Mouse (Mus musculus) forebrain, embryonic 14.5 days (tissue): ENCODE data around the gene Prkaca. TPM values are rescaled to one million over a fixed set of nuclear protein-coding genes. Genes with fewer than 3 reads are reported as not detected.

ENCODE experiments used
- ATAC-seq: fragments of 200-750 bp; cut with Nextera tagmentation; 2 replicates; pipeline ENCODE4 v1.8.0; 2017; ENCODE audit warnings: mild to moderate bottlenecking, moderate library complexity
- DNase-seq: peaks from one replicate; pipeline ENCODE4 v3.0.0-alpha.2; 2015; ENCODE audit warnings: low spot score
- H3K27ac ChIP-seq: fragments of 300-500 bp; sonication (generic); 2 replicates; pipeline ENCODE4 v1.5.1; 2014; ENCODE audit warnings: low read depth, mild to moderate bottlenecking, control low read depth, low read length, moderate library complexity
- H3K27me3 ChIP-seq: fragments of 300-500 bp; sonication (generic); replicated peaks from 2 replicates; pipeline ENCODE4 v1.6.1; 2014; ENCODE audit warnings: low read length, control low read depth, mixed read lengths; ENCODE audit not compliant: control insufficient read depth, insufficient read depth
- H3K36me3 ChIP-seq: fragments of 300-500 bp; sonication (generic); 2 replicates; pipeline ENCODE4 v1.6.1; 2014; ENCODE audit warnings: low read length, control low read depth; ENCODE audit not compliant: control insufficient read depth, insufficient read depth
- H3K4me1 ChIP-seq: fragments of 300-500 bp; sonication (generic); 2 replicates; pipeline ENCODE4 v1.6.1; 2014; ENCODE audit warnings: antibody characterized with exemption, low read length, control low read depth; ENCODE audit not compliant: control insufficient read depth, insufficient read depth
- H3K4me2 ChIP-seq: fragments of 300-500 bp; sonication (generic); 2 replicates; pipeline ENCODE4 v1.6.1; 2014; ENCODE audit warnings: mild to moderate bottlenecking, control low read depth, low read length
- H3K4me3 ChIP-seq: fragments of 300-500 bp; sonication (generic); 2 replicates; pipeline ENCODE4 v1.5.1; 2014; ENCODE audit warnings: low read depth, low read length, control low read depth
- H3K9ac ChIP-seq: fragments of 300-500 bp; sonication (generic); 2 replicates; pipeline ENCODE4 v1.6.1; 2014; ENCODE audit warnings: mild to moderate bottlenecking, low read length, control low read depth, moderate library complexity
- H3K9me3 ChIP-seq: fragments of 300-500 bp; sonication (generic); replicated peaks from 2 replicates; pipeline ENCODE4 v1.6.1; 2016; ENCODE audit warnings: low read length, control low read depth, mixed read lengths; ENCODE audit not compliant: control insufficient read depth
- WGBS: fragments of 180-500 bp; shearing (Covaris S2); extraction: QIAGEN DNeasy Blood & Tissue Kit; methylation state at CpG from one replicate; pipeline ENCODE4 v1.1.7; 2014; 5-methylcytosine and 5-hydroxymethylcytosine counted together
- polyA plus RNA-seq: library from polyadenylated mRNA; unstranded; fragments of >200 nt; fragmentation: Nextera tagmentation; extraction: Ambion mirVana; gene quantifications from 2 replicates; pipeline ENCODE4 v1.2.1, GENCODE M21; 2014

Gene Prkaca
- polyA plus RNA-seq, 1 experiment from 2014 or later = 117 TPM

GRCm38 (mm10) chr8:84032777-84033176, 60.0 kb downstream of the Prkaca start:
- ATAC-seq (no peak), DNase-seq (no peak)
- H3K27ac ChIP-seq = no peak overlapping the region
- no peak overlapping the region for H3K4me3 ChIP-seq
- H3K27me3 ChIP-seq = peaks cover 6% of the 10 kb centered on the region; the same call in 1 of the 2 replicates
- no peaks in the 10 kb centered on the region for H3K36me3 ChIP-seq
- WGBS = 73% methylated on average over 4 of the region's 4 CpGs
- H3K4me1 ChIP-seq = no peaks in the 10 kb centered on the region
- no peak overlapping the region for H3K4me2 ChIP-seq
- H3K9ac ChIP-seq = no peak overlapping the region
- no peaks in the 10 kb centered on the region for H3K9me3 ChIP-seq

- H3K27ac ChIP-seq = no peak overlapping the region
- no peaks in the 10 kb centered on the region for H3K9me3 ChIP-seq
- ATAC-seq = no peak
- 85% methylated on average over 5 of the region's 5 CpGs for WGBS
- no peak overlapping the region for H3K4me3 ChIP-seq
- H3K27me3 ChIP-seq = peaks cover 22% of the 10 kb centered on the region
- H3K4me2 ChIP-seq = no peak overlapping the region
- H3K4me1 ChIP-seq = peaks cover 5% of the 10 kb centered on the region; the same call in 1 of the 2 replicates
- no peak for DNase-seq
- no peak overlapping the region for H3K9ac ChIP-seq
- no peaks in the 10 kb centered on the region for H3K36me3 ChIP-seq
Measured at GRCm38 (mm10) chr8:84038015-84038414, 65.2 kb downstream of the Prkaca start.

DNA sequence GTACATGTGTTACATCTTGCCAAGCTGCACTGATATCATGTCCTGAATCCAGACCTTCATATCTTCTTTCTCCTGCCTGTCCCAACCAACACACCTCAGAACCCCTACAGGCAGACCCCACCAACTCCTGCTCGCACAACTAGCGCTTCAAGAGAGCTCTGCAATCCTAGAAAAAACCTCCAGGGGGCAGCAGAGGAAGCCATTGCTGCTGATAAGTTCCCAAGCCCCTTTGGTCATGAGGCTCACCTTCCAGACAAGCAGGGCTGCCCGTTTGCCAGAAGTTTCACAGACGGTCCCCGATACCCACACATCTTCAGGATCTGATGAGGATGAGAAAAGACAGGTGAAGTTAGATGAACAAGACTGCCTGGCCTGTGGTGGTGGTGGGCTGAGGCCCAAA, 66.3 kb downstream of the Prkaca start:
- peaks cover 5% of the 10 kb centered on the region; the same call in 1 of the 2 replicates for H3K4me1 ChIP-seq
- no peak overlapping the region for H3K4me3 ChIP-seq
- no peak overlapping the region for H3K9ac ChIP-seq
- H3K4me2 ChIP-seq = no peak overlapping the region
- peak; percentile 86 for DNase-seq
- 4% methylated on average over 5 of the region's 5 CpGs for WGBS
- H3K27me3 ChIP-seq = peaks cover 32% of the 10 kb centered on the region
- no peaks in the 10 kb centered on the region for H3K9me3 ChIP-seq
- ATAC-seq = no peak
- H3K27ac ChIP-seq = no peak overlapping the region
- no peaks in the 10 kb centered on the region for H3K36me3 ChIP-seq

DNA sequence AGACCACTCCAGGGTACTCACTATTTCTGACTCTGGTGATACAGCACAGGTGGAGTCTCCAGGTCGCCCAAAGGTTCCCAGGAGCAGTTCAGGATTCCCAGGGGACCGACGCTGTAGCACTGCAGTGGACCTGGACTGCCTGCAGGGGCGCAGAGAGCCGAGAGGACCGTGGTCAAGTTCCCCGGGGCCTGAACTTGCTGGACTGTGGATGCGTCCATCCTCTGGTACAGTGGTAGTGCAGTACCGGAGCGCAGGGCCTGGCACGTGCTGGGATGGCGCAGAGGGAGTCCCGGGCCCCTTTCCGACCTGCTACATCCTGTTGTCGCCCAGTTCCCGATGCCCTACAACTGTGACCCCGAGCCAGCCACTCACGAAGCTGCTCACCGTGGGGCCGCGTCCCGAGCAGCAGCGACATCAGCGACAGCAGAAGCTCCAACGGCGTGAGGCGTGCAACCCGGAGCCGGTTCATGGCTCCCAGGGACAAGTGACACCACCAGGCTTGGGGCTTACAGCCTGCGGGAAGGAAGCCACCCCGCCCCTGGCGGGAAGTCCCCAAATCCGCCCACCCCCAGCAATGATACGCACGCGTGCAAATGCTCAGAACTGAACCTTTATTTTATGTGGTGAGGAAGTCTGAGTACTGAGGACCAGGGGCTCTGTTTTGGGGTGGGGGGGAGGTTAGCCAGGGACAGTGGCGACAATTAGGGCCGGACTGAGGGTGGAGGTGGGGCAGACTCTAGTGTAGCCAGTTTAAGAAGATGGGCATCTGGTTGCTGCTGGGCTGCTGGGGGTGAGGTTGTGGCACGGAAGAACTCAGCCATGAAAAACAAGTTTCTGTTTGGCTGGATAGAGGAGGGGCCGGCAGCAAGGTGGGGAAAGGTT, 69.5 kb downstream of the Prkaca start, which contains the start of gene Il27ra:
Gene Il27ra, minus strand, starts transcription at position 524 of the 882 bp plus-strand sequence.
- no peaks in the 10 kb centered on the region for H3K36me3 ChIP-seq
- 4% methylated on average over 40 of the region's 40 CpGs for WGBS
- H3K4me1 ChIP-seq = peaks cover 5% of the 10 kb centered on the region; the same call in 1 of the 2 replicates
- peak; percentile 61 for DNase-seq
- peak within 1 kb of the TSS; percentile 56 for H3K4me2 ChIP-seq
- H3K9me3 ChIP-seq = no peaks in the 10 kb centered on the region
- H3K27ac ChIP-seq = no peak within 1 kb of the TSS
- ATAC-seq = peak; percentile 61; the same call in 1 of the 2 replicates
- H3K4me3 ChIP-seq = peak within 1 kb of the TSS; percentile 21
- peak within 1 kb of the TSS; percentile 46; the same call in 1 of the 2 replicates for H3K9ac ChIP-seq
- H3K27me3 ChIP-seq = peaks cover 45% of the 10 kb centered on the region

DNA sequence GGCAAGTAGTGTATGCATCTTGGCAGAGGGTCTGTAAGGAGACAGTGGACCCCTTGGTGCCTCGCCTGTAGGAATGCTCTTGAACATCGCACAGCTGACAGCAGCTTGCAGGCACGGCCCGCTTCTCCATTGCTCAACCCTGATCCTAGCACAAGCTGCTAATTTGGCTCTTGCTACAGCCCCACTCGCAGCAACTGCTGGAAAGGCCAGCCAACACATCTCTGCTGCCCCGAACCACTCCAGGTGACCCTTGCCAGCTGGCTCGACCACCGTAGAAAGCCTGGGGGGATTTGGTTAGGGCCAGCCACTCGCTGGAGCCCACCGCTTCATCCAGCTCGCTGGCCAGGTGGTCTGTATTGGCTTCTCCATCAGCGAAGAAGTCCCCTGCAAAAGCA, 70.2 kb downstream of the Prkaca start:
- WGBS = 42% methylated on average over 12 of the region's 12 CpGs
- no peak overlapping the region for H3K4me2 ChIP-seq

GRCm38 (mm10) chr8:84044103-84044502, 71.3 kb downstream of the Prkaca start:
- no peak overlapping the region for H3K4me2 ChIP-seq
- peaks cover 5% of the 10 kb centered on the region; the same call in 1 of the 2 replicates for H3K4me1 ChIP-seq
- H3K4me3 ChIP-seq = no peak overlapping the region
- no peaks in the 10 kb centered on the region for H3K9me3 ChIP-seq
- no peak for DNase-seq
- no peak overlapping the region for H3K27ac ChIP-seq
- H3K9ac ChIP-seq = no peak overlapping the region
- ATAC-seq = no peak
- WGBS = 2% methylated on average over 7 of the region's 7 CpGs
- peaks cover 45% of the 10 kb centered on the region for H3K27me3 ChIP-seq
- no peaks in the 10 kb centered on the region for H3K36me3 ChIP-seq

More for the DNA sequence above, 70.2 kb downstream of the Prkaca start:
- no peak overlapping the region for H3K27ac ChIP-seq
- no peaks in the 10 kb centered on the region for H3K36me3 ChIP-seq
- peaks cover 5% of the 10 kb centered on the region; the same call in 1 of the 2 replicates for H3K4me1 ChIP-seq
- DNase-seq (no peak), ATAC-seq (no peak)
- H3K27me3 ChIP-seq = peaks cover 45% of the 10 kb centered on the region
- H3K9ac ChIP-seq = no peak overlapping the region
- no peaks in the 10 kb centered on the region for H3K9me3 ChIP-seq
- H3K4me3 ChIP-seq = no peak overlapping the region

GRCm38 (mm10) chr8:84044900-84045299, 72.1 kb downstream of the Prkaca start, which contains the start of gene Rln3:
Rln3 (minus strand) TSS chr8:84045000.
- Histone ChIP-seq H3K27ac (no peak within 1 kb of the TSS), H3K36me3 (no peaks in the 10 kb centered on the region), H3K9ac (no peak within 1 kb of the TSS), H3K4me3 (no peak within 1 kb of the TSS), H3K27me3 (peaks cover 45% of the 10 kb centered on the region), H3K4me1 (peaks cover 5% of the 10 kb centered on the region; the same call in 1 of the 2 replicates), H3K9me3 (no peaks in the 10 kb centered on the region), H3K4me2 (no peak within 1 kb of the TSS)
- ATAC-seq (no peak), DNase-seq (no peak)
- 17% methylated on average over 9 of the region's 9 CpGs for WGBS
